Mouse (Mus musculus): ENCODE results near the gene Evl. TPM values are rescaled to one million over a fixed set of nuclear protein-coding genes. Genes with fewer than 3 reads are reported as not detected.
A peak's percentile ranks its signal among the peaks of the same experiment; 100 is the strongest.

Evl gene
- polyA plus RNA-seq, 1 experiment: 33.3 TPM

DNA sequence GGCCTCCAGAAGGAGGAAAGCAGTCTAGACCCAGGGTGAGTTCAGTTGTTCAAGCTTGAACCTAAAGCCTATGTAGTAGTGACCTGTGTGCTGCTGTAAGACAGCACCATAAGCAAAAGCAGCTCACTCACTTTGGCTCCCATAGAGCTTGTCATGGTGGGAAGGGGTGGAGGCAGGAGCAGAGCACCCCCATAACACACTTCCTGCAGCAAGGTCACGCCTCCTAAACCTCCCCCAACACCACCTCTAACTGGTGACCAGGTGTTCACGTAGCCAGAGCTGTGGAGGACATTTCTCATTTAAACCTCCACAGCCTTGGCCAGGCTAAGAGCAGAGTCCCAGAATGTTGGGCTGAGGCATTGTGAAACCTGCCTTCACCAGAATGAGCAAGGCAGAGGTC, 117.0 kb downstream of the Evl start:
- Histone ChIP-seq H3K4me3 (ENCODE audit: insufficient read depth, low read depth, low read length) (no peak overlapping the region), H3K27me3 (replicated peaks; ENCODE audit: control insufficient read depth, insufficient read depth, low read length) (no peaks in the 10 kb centered on the region), H3K27ac (ENCODE audit: insufficient read depth, low read depth, low read length) (no peak overlapping the region), H3K4me1 (ENCODE audit: control insufficient read depth, insufficient read depth, low read length) (peaks cover 20% of the 10 kb centered on the region), H3K36me3 (ENCODE audit: control insufficient read depth, insufficient read depth, low read length) (no peaks in the 10 kb centered on the region)
- WGBS: 82% methylated on average over 2 of the region's 2 CpGs
- no peak for DNase-seq
- TF ChIP-seq POLR2A (IDR thresholded peaks at IDR 0.05; ENCODE audit: low read depth, low read length) (no peak), CTCF (conservative IDR thresholded peaks at IDR 0.05; ENCODE audit: insufficient read depth, insufficient read length, low read depth, low read length) (no peak)

DNA sequence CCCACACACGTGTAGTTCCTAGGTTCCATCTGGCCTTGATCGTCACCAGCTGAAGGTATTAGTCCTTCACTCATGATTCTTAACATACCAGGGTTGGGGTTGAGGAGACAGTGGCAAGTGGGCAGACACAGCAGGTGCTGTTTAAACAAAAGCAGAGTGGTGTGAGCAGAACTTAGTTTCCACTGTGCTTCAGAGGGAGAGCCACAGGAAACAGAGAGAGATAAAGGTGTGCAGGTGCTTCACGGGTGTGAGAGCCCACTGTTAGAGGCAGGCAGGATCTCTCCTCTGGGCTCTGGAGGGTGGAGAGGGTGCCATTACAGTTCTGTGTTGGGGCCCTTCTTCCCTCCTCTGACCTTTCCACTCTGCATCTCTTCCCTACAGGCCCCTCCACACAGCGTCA, 118.4 kb downstream of the Evl start:
- no peak for TF ChIP-seq POLR2A (IDR thresholded peaks at IDR 0.05; ENCODE audit: low read depth, low read length)
- TF ChIP-seq CTCF (conservative IDR thresholded peaks at IDR 0.05; ENCODE audit: insufficient read depth, insufficient read length, low read depth, low read length): no peak
- Histone ChIP-seq H3K36me3 (ENCODE audit: control insufficient read depth, insufficient read depth, low read length) (no peaks in the 10 kb centered on the region), H3K27me3 (replicated peaks; ENCODE audit: control insufficient read depth, insufficient read depth, low read length) (no peaks in the 10 kb centered on the region), H3K27ac (ENCODE audit: insufficient read depth, low read depth, low read length) (no peak overlapping the region), H3K4me1 (ENCODE audit: control insufficient read depth, insufficient read depth, low read length) (peaks cover 30% of the 10 kb centered on the region), H3K4me3 (ENCODE audit: insufficient read depth, low read depth, low read length) (no peak overlapping the region)
- no peak for DNase-seq
- 82% methylated on average over 4 of the region's 4 CpGs for WGBS

GRCm38 (mm10) chr12:108673546-108673945, 119.0 kb downstream of the Evl start:
- TF ChIP-seq POLR2A (IDR thresholded peaks at IDR 0.05; ENCODE audit: low read depth, low read length) (no peak), CTCF (conservative IDR thresholded peaks at IDR 0.05; ENCODE audit: insufficient read depth, insufficient read length, low read depth, low read length) (no peak)
- 80% methylated on average over 3 of the region's 3 CpGs for WGBS
- no peak for DNase-seq
- no peak overlapping the region for H3K27ac ChIP-seq (ENCODE audit: insufficient read depth, low read depth, low read length)
- no peak overlapping the region for H3K4me3 ChIP-seq (ENCODE audit: insufficient read depth, low read depth, low read length)
- no peaks in the 10 kb centered on the region for H3K36me3 ChIP-seq (ENCODE audit: control insufficient read depth, insufficient read depth, low read length)
- no peaks in the 10 kb centered on the region for H3K27me3 ChIP-seq (replicated peaks; ENCODE audit: control insufficient read depth, insufficient read depth, low read length)
- H3K4me1 ChIP-seq (ENCODE audit: control insufficient read depth, insufficient read depth, low read length): peaks cover 30% of the 10 kb centered on the region

DNA sequence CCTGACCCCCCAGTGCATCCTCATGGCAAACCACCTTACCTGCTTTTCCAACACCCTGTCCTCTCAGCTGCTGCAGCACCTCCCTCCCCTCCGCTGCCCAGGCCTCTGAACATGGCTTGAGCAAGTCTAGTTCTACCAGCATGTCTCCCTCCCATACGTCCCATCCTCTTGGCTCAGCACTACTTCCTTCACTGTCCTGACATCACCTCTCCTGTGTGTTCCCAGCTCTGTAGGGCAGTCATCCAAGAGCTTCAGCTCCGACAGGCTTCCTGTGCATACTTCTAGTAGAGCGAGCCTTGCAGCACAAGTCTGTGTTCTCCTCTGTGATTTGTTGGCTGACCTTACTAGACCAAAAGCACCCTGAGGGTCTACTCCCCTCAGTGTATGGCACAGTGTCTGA, 120.0 kb downstream of the Evl start:
- peak; percentile 88 for DNase-seq
- no peak overlapping the region for H3K4me3 ChIP-seq (ENCODE audit: insufficient read depth, low read depth, low read length)
- WGBS: 19% methylated on average over 4 of the region's 4 CpGs
- H3K36me3 ChIP-seq (ENCODE audit: control insufficient read depth, insufficient read depth, low read length): no peaks in the 10 kb centered on the region
- TF ChIP-seq CTCF (conservative IDR thresholded peaks at IDR 0.05; ENCODE audit: insufficient read depth, insufficient read length, low read depth, low read length) (no peak), POLR2A (IDR thresholded peaks at IDR 0.05; ENCODE audit: low read depth, low read length) (no peak)
- H3K4me1 ChIP-seq (ENCODE audit: control insufficient read depth, insufficient read depth, low read length): peaks cover 35% of the 10 kb centered on the region
- H3K27ac ChIP-seq (ENCODE audit: insufficient read depth, low read depth, low read length): peak overlapping the region; percentile 26
- H3K27me3 ChIP-seq (replicated peaks; ENCODE audit: control insufficient read depth, insufficient read depth, low read length): no peaks in the 10 kb centered on the region

- Histone ChIP-seq H3K36me3 (ENCODE audit: control insufficient read depth, insufficient read depth, low read length) (no peaks in the 10 kb centered on the region), H3K4me3 (ENCODE audit: insufficient read depth, low read depth, low read length) (no peak overlapping the region), H3K4me1 (ENCODE audit: control insufficient read depth, insufficient read depth, low read length) (peaks cover 35% of the 10 kb centered on the region), H3K27me3 (replicated peaks; ENCODE audit: control insufficient read depth, insufficient read depth, low read length) (no peaks in the 10 kb centered on the region), H3K27ac (ENCODE audit: insufficient read depth, low read depth, low read length) (peak overlapping the region; percentile 26)
- DNase-seq: no peak
- WGBS: 26% methylated on average over 2 of the region's 2 CpGs
- no peak for TF ChIP-seq POLR2A (IDR thresholded peaks at IDR 0.05; ENCODE audit: low read depth, low read length)
- no peak for TF ChIP-seq CTCF (conservative IDR thresholded peaks at IDR 0.05; ENCODE audit: insufficient read depth, insufficient read length, low read depth, low read length)
Observed at GRCm38 (mm10) chr12:108674916-108675315, 120.4 kb downstream of the Evl start.

DNA sequence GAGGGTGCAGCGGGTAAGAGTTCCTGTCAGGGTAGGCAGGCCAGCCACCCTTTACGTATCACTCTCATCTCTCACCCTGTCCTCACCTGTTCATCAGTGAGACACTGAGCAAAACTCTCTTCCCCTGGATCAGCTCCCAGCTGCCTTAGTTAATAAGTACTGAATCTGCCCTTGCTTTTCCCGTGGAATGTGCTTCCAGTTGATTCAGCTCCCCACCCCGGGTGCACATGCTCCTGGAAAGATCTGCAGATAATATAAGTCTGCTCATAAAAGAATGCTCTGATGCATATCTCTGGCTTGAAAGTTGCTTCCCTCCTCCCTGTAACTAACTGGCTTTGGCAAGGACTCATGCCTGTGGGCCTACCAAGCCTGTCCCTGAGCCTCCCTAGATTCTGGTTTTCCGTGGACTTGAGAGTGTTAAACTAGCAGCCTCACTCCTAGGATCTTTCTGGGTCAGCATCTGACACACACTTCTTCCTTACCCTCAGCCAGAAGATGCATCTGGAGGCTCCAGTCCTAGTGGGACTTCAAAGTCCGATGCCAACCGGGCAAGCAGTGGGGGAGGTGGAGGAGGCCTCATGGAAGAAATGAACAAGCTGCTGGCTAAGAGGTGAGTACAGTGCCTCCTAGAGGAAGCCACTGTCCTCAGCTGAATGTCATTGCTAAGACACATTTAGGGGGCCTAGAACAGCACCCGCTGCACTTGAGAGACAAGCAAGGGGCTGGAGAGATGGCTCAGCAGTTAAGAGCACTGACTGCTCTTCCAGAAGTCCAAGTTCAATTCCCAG, 121.3 kb downstream of the Evl start:
- peak; percentile 94 for DNase-seq
- no peaks in the 10 kb centered on the region for H3K27me3 ChIP-seq (replicated peaks; ENCODE audit: control insufficient read depth, insufficient read depth, low read length)
- TF ChIP-seq CTCF (conservative IDR thresholded peaks at IDR 0.05; ENCODE audit: insufficient read depth, insufficient read length, low read depth, low read length): peak; percentile 50
- TF ChIP-seq POLR2A (IDR thresholded peaks at IDR 0.05; ENCODE audit: low read depth, low read length): no peak
- peaks cover 38% of the 10 kb centered on the region for H3K4me1 ChIP-seq (ENCODE audit: control insufficient read depth, insufficient read depth, low read length)
- 31% methylated on average over 8 of the region's 8 CpGs for WGBS
- H3K4me3 ChIP-seq (ENCODE audit: insufficient read depth, low read depth, low read length): 0 out of 2 replicates have a peak overlapping the region, but pooled peaks have one; percentile 12
- peak overlapping the region; percentile 97 for H3K27ac ChIP-seq (ENCODE audit: insufficient read depth, low read depth, low read length)
- no peaks in the 10 kb centered on the region for H3K36me3 ChIP-seq (ENCODE audit: control insufficient read depth, insufficient read depth, low read length)

GRCm38 (mm10) chr12:108677116-108677515, 122.6 kb downstream of the Evl start:
- Histone ChIP-seq H3K4me3 (ENCODE audit: insufficient read depth, low read depth, low read length) (no peak overlapping the region), H3K27ac (ENCODE audit: insufficient read depth, low read depth, low read length) (peak overlapping the region; percentile 97), H3K36me3 (ENCODE audit: control insufficient read depth, insufficient read depth, low read length) (no peaks in the 10 kb centered on the region), H3K4me1 (ENCODE audit: control insufficient read depth, insufficient read depth, low read length) (peaks cover 39% of the 10 kb centered on the region), H3K27me3 (replicated peaks; ENCODE audit: control insufficient read depth, insufficient read depth, low read length) (no peaks in the 10 kb centered on the region)
- peak; percentile 68 for DNase-seq
- WGBS: 44% methylated on average over 5 of the region's 5 CpGs
- no peak for TF ChIP-seq CTCF (conservative IDR thresholded peaks at IDR 0.05; ENCODE audit: insufficient read depth, insufficient read length, low read depth, low read length)
- TF ChIP-seq POLR2A (IDR thresholded peaks at IDR 0.05; ENCODE audit: low read depth, low read length): no peak

Data from kidney, adult 2 months (tissue).